Mouse (Mus musculus) kidney, postnatal 14 days (tissue): ENCODE measurements at regions not wholly inside any gene's neighbourhood (a gene's known extent, or its start where the extent isn't known, plus 50 kb on each side); places are given as distances from the start of the nearest gene placed in this dataset.
"Not testable (repeated sequence)": the region's sequence is repeated elsewhere in the genome, so short reads cannot be mapped to it uniquely, and the experiment has no call there.

Source experiments
- DNase-seq: peaks from one replicate; pipeline ENCODE4 v3.0.0; 2022; ENCODE audit warnings: mixed read lengths

DNA sequence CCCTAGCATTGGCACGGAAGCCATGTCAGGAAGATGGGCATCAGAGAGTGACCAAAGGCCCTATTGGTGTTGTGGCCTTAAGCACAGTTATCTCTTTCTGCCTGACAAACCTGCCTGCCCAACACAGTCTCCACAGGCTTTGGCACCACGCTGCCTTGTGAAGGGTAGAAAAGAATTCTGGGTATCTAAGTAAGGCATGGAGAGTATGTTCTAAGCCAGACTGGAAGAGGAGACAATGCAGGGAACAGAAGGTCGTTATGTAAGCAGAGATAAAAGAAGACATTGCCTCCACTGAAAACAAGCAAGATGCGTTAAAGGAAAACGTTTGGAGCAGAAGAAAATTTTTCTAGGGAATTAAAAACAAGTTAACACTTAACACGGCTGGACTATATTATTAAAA is 302.1 kb upstream of the 3110018I06Rik start:
- DNase-seq = no peak

DNA sequence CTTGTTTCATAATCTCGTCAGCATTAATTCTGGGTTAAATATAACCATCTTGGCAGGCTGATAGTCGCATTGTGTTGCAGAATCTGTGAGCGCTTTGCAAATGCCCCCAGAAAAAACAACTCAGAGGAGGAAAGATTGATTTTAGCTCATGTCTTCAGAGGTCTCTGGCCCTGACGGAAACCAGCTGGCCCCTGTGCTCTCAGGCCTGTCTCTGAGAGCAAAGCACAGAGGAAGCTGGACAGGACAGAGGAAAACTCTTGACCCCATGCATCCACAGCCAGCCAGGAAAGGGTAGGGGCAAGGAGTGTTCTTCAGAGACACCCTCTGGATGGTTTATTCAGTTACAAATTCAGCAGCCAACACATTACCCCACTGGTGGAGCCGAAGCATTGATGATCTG is 300.4 kb upstream of the 3110018I06Rik start:
- DNase-seq = no peak

DNA sequence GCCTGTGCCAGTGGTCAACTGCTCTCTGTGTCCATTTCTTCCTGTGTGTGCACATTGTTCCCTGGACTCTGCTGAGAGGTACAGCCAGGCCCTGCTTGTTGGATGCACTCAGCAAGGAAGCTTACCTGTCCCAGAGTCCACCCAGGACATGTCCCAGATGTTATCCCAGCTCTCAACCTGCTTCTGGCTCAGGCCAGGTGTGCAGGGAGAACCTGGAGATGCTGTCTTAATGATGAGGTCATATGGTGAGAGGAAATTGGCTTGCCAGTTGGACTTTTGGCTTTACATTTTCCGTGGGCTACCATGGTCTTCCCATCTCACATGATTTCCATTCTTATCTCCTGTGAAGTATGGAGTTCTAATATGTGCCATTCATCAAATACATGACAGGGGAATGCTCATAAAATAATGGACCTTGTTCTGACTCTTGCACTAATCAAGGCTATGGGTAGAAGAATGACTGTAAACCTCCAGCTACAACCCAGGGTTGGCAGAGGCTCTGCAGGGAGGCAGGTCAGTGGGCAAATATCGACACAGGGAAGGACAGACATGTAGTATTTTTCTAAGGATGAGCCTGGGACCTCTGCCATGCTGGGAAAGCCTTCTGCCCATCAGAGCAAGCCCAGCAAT is 289.9 kb upstream of the 3110018I06Rik start:
- DNase-seq = no peak

DNA sequence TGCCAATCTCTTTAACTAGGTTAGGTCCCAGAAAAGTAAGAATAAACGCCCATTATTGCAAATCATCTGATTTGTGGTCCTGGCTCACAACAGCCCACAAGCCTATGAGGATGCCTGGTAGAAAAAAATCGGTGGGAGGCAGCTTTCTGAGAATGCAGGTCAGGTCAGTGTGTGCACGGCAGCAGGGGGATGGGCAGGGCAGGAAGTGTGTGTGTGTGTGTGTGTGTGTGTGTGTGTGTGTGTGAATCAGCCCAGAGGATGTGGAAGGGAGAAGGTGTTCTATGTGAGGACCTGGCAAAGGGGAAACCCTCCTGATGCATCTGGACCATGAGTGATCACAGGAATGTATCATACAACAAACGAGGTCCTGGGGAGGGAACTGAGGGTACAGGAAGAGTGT is 287.5 kb upstream of the 3110018I06Rik start:
- no peak for DNase-seq

DNA sequence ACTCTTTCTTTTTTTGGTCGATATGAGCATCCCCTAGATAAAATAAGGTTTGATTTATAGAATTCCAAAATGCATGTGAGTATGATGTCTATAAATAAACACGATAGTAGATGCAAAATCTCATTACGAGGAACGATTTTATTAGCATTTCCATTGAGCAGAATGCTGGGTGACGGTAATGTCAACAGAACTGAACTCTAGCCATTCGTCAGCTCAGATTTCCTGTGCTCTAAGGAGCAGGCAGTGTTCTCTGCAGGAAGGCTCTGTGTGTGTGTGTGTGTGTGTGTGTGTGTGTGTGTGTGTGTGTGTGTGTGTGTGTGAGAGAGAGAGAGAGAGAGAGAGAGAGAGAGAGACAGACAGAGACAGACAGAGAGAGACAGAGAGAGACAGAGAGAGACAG is 279.6 kb upstream of the 3110018I06Rik start:
- DNase-seq = not testable (repeated sequence)

DNA sequence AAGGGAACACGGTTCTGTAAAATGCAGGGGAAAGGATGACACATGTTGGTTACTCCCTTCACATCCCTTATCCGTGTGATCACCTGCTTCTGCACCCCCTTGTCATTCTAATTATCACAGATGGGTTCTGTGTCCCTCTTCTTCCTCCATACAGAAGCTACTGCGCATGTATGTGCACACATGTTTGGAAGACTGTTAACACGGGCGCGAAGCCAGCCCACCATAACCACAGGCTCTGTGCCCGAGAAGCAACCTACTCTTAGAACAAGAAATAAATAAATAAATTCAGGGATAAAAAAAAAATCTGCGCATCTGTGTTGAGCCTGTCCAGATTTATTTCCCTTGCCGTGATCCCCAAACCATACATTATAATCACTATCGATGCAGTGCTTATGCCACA is 275.6 kb upstream of the 3110018I06Rik start:
- no peak for DNase-seq

DNA sequence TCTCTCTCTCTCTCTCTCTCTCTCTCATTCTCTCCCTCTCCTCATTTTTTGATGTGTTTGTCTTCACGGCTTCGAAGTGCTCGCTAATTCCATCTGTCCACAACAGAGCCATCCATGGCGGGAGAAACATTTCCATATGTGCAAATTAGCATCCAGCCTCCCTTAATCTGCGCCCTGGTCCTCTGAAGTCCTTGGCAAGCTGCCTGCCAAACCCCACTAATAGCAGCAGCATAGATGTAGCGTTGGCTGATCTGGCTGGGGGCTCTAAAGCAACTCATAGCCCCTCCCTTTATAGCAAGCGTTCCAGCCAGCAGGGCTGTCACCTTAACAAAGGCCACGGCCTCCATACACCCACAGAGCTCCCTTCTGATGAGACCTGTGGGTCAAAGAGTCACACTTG is 272.3 kb upstream of the 3110018I06Rik start:
- DNase-seq = no peak

DNA sequence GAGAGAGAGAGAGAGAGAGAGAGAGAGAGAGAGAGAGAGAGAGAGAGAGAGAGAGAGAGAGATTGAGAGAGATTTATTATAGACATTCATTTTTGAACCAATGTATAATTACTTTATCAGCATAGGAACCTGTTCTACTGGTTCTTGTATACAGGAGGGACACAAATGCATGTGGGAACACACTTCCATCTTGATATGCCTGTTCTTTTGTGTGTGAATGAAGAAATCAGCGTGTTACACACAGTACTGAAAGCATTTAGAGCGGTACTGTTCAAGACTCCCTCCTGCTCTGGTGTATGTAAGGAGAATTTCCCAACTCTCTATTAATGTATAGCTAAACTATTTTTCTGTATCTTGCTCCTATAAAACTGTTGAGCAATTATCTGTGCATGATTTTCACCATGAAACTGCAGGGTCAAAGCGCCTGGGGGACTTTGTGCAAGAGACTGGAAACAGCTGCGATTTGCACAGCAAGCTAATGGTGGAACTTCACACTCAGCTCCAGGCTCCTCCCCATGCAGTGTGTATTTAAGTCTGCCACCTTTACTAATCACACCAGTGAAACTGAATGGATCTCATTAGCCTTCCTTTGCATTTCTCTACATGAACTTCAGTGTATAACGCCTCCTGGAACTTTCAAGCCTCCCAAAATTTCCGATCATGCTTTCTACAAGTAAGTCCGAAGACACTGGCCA is 267.0 kb upstream of the 3110018I06Rik start:
- DNase-seq = no peak

DNA sequence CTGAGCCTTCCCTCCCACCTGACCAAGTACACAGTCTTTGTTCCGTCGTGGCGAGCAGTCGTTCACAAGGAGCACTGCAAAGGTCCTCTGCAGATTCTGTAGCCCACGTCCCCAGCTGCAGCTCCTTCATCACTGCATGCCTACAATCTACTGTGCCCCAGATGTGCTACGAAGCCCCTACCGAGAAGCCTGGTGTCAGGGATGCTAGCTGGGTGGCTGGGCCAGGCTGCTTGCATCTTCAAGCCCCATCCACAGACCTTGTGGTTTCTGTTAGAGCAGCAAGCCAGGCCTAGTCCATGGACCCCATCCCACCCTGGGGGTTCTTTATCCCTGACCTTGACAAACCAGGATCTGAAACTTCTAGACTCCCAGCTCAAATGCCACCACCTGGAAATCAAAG is 266.3 kb upstream of the 3110018I06Rik start:
- no peak for DNase-seq

DNA sequence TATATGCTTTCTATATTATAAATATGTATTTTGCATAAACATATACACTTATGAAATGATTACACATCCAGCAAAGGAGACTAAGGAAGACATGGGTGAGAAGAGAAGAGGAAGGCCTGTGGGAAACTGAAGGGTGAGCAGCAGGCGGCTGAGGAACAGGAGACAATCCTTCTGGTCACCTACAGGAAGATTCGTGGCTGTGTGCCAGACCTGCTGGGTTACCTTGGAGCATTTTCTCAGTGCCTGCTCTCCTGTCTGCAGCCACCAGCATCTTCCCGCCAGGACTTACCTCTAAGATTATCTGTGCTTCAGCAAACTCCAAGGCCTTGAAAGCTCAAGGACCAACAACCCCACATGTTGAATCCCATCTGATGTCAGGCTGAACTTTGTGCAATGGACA is 258.3 kb upstream of the 3110018I06Rik start:
- DNase-seq = no peak

DNA sequence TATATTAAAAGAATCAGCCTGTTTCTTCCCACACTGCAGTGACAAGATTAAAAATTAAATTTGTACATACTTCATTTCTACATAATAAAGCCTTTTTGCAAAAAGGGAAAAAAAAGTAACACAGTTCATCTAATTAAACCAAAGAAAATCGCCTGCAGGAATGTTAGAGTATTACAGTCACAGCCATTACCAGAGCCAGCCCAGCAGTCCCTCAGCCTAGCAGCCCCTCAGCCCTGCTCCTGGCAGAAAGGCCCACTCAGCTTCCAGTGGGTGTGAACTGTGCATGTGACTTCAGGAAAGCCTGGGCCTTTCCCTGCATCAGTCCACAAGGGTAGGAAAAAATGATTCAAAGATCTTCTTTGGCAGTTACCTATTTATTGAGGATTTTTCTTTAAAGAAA is 256.8 kb upstream of the 3110018I06Rik start:
- no peak for DNase-seq

DNA sequence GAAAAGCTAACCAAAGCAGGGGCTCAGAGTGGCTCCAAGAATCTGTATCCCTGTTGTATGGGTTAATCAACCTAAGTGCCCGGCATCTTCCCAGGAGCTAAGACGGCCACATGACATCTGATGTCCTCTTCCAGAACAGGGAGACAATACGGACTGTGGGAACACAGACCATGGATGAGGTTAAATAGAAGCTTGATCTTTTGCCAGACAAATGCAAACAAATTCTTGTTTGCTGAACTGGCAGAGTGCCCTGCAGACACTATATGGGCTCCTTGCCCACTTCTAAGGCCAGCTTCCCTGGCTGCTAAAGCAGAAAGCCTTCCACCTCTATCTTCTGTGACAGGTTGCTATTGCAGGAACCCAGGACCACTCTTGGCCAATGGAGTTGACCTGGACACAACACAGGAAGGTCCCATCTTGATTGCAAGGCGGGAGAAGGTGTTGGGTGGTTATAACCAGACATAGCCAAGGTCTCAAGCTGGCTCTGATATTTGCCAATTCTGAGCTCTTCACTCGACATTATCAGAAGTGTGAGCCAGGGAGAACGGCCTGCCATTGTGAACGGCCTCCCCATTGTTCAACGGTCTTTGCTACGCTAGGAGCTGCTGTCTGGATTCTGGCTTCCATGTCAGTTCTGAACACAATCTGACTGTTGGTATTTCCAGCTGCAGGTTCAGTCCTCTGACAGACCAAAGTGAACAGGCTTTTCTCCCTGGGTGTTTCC is 237.5 kb upstream of the 3110018I06Rik start:
- no peak for DNase-seq

DNA sequence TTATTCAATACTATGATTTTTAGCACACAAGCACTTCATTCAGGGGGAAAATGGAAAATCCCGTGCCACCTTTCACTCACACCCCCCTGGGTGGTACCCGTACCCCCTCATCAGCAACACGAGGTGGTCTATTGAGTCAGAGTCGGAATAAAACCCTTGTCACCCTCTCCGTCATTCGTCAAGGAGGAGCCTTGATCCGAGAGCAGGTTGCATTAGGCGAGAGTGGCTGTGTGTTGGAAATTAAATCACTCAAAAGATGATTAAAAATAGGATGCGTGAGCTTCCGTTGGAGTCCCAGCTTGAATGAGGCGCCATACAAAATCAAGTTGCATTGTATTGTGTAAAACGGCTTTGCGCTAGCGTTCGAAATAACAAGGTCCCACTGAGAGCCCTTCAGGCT is 236.5 kb upstream of the 3110018I06Rik start:
- DNase-seq = no peak

DNA sequence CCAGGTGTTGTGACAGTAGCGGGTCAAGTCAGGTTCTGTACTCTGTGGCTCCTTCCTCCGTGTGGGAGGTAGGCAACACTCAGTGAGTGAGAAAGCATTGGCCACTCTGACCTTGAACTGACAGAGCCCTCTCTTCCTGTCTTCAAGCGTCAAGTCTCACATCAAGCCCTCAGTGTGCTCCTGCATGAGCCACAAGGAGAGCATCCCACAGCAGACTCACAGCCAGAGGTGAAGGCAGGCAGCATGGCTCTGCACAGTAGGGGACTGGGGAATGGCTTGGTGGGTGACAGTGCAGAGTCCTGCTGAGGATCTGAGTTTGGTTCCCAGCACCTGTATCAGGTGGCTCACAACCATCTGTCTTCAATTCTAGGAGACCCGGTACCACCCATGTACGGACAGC is 226.4 kb upstream of the 3110018I06Rik start:
- DNase-seq = no peak

DNA sequence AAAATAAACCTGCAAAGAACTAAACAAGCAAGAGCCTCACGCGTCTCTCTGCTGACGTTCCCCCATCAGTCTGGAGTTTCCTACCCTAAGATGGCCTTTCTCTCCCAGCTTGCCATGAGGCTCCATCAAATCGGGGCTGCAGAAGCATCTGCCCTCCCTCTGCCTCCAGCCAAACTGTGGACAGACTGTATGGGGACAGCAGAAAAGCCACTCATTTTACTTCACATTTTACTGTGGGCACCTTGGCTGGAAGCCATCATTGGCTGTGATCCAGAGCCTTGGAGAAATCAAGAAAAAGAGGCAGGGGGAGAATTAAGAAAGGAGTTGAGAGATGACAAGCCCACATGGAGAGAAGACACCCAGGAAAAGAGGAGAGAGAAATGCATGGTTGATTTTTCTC is 225.9 kb upstream of the 3110018I06Rik start:
- no peak for DNase-seq

DNA sequence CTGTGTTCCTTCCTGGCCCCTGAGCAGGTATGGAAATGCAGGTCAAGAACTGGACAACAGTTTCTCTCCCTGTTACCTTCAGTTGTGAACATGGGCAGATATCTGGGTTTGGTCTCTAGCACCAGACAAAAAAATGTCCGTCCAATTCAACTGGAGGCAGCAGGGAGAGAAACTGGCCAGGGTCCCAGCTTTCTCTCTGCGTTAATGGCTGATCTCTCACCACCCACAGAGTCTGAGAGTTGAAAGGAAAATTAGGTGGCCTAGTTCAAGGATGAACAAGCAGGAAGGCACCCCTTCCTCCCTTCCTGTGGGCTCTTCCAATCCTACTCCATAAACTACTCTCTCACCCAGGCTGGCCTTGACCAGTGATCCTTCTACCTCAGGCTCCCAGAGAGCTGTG is 221.7 kb upstream of the 3110018I06Rik start:
- DNase-seq = no peak

DNA sequence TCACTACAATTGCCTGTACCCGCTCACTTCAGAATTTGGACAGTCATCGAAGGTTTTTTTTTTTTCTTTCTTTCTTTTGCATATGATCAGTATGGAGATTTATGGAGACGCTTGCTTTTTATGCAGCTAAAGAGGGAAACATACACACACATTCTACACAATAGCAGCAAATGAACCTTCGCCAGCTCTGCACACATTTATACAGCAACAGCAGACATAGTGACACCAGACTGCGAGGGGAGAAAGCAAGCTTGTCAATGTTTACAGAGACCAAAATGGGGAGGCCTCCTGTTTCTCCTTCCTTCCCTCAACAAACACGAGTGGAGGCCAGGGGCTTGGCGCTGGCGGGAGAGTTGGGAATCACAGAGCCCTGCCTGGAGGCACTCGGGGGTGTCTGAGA is 202.8 kb upstream of the 3110018I06Rik start:
- no peak for DNase-seq

DNA sequence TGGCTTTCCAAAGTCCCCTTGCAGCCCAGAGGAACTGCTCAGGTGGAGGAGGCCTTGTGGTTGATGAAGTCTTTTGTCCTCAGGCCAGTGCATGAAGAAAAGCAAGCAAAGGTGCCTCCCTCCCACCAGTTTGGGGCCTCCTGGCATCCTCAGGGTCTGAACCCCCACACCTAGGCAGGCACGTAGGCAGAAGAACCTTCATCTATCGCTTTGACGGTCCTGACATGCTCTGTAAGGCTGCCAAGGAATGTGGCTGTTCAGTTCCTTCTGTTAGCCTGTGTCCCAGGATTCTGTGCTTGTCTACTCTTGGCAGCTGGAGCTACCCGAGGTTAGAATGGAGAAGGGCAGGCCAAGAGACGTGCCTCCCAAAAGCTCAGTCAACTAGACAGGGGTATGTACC is 197.1 kb upstream of the 3110018I06Rik start:
- DNase-seq = no peak

DNA sequence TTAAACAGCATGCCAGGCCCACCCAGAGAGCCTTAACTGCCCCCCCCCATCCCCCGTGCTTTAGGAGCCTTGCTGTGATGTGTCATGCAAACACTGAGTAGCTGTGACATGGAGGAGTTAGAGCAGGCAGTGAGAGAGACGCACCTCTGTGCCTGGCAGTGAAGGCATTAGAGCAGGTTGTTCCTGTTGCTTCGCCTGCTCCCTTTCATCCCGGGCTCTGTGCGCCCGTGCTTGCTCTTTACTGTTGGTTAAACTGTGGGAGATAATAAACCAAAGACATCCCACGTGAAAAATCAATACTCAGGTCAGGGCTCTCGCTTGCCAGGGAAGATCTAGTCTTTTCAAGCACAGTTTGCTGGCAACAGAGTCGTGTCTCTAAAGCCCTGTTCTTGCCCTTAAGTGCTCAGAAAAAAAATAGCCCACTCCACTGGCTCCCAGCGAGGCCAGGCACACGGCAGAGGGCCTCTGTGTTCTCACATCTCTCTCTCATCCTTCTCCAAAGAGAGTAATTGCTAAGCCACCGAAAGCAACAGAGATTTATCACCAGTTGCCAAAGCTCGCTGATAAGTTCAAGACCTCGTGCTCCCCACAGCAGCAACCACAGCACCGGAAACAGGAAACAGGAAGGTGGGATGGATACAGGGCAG is 181.2 kb upstream of the 3110018I06Rik start:
- DNase-seq = no peak

DNA sequence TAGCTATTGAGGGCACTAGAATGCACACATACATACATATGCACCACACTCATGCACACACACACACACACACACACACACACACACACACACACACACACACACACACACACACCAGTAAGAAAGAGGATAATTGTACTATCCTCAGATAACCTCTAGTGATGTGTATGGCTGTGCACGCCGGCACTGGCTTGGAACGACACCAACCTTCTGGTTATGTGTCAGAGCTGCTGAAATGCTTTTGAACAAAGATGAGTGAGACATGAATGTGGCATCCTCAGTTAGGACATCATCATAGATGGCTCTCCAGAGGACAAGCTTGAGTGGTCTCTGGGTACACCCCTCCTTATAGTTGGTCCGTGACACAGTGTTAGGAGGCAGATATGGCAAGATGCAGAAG is 173.0 kb upstream of the 3110018I06Rik start:
- DNase-seq = no peak

DNA sequence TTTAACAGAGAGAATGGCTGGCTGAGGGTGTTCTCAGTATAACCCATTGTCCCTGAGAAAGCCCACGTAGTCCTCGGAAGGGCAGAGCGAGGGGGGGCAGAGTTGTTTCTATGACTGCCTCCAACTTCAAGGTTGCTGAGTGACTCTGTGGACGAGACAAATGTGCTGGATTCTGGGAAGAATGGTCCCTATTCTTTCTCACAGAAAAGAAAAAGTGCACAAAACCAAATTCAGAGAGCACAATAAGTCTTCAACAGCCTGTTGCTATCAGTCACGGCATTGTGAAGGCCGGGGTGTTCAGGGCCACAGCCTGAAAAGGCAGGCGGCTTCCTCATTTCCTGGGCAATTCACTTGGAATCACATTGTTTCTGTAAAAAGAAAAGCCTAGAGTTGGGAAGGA is 165.6 kb upstream of the 3110018I06Rik start:
- no peak for DNase-seq

DNA sequence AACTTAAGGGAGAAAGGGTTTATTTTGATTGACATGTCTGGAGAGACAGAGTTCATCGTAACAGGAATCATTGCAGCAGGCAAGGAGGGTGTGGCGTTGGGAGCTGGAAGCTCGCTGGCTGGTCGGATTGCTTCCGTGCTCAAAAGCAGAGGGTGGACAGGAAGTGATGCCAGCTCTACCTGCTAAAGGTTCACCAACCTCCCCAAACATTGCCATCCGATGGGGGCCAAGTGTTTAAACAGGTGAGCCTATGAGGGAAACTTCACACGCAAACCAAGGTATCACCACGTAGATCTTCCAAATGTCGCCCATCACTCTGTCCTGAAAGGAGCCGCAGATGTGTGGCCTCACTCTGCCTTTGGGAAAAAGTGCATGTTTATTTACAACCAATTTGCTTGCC is 162.3 kb upstream of the 3110018I06Rik start:
- no peak for DNase-seq

DNA sequence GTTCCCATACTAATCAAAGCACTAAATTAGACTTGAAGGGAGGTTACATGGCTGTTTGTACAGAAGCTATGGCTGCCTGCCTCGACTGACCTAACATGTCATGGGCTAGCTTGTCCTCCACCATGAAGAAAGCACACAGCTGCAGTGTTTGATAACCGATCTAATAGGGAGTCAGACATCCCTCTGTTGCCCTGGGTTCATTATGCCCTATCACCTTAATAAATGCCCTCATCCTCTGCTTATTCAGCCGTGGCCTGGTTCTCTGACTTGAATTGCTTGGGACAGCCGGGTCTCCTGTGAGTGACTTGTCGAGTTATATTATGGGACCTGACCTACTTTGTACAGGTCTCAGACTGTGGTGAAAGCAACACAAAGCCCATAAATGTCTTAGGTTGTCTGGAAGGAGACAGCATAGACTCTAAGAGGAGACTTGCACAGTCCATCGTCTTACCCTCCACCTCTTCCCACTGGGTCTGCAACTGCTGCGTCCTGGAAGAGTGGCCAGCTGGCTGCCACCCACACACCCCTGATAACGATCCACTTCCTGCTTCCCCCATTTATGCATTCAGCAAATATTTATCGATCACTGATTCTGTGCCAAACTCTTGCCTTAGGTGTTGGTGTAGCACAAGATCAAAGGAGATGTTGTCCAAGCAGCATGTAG is 161.2 kb upstream of the 3110018I06Rik start:
- no peak for DNase-seq
